Mouse (Mus musculus): ENCODE results near the gene Sema3a.

DNA sequence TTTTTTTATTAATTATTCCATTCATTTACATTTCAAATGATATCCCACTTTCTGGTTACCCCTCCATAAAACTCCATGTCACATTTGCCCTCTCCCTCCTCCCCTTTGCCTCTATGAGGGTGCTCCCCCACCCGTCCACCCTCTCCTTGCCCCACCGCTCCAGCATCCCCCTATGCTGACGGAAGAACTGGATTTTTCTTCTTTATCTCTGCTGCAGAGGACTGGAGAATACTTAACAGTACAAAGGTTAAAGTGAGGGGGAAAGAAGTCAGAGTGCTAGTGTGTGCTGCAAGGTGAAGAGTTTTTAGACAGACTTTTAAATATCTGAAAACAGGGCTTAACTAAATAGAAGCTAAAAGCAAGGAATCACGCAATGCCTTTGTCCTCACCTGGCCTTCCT lies 391.8 kb downstream of the Sema3a start:
- TF ChIP-seq FLI1 (IDR thresholded peaks at IDR 0.05; ENCODE audit: low read length) (no peak), GATA1 (IDR thresholded peaks at IDR 0.05; ENCODE audit: borderline replicate concordance, low read length) (no peak)
